In the genomic region with DNA sequence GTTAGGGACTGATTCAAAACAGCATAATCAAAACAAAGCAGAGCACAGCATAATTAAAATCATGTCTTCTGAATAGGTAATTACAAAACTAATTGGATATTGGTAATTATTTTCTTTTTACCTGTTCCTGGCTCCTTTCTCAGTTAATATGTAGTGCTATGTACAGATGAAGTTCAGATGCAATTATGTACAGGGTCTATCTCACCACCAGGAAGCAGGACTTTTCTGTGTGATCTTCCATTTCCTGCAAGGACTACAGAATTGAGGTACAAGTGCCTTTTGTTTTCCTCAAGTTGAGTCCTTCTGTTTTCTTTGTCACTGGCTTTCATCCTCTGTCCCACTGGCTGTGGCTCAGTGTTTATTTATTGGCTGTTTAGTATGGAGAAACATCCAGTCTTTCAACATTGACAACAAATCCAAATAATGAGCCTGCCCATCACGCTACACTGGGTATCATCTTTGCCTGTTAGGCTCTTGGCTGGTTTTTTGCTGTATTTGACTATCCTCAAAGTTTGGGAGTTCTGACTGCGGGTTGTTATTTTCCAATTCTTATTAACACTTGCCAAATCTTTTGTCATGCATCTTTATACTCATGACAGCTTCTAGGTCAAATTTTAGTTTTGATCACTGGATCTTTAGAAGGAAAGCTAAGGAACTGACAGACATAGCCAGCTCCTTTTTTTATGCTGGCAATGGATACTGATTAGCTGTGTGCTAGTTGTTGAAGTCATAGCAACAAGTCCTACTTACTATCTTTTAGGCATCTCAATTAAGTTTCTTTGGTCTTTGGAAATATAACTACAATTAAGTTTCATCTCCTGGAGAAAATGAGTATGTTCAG, we compare ENCODE assay signal across 21 mouse cellular contexts.
DNase-seq lines count a peak whose midpoint lies in the region; ATAC-seq and TF ChIP-seq lines count a peak whose summit lies in the region.
"Had no signal": no experiment of that assay in that cellular context is flagged by ENCODE, and none has a peak within 500 bp of the region (broad histone marks: within the 10 kb centered on the region; RNA-seq: fewer than 3 reads in every experiment).

No protein-coding gene starts in this region.

- TF ChIP-seq EP300 in stomach, postnatal 0 days (optimal IDR thresholded peaks at IDR 0.05): no peak

- H3K9ac ChIP-seq in forebrain, embryonic 11.5 days (ENCODE audit: low read length): no peak overlapping the region
- H3K9ac ChIP-seq in forebrain, embryonic 13.5 days: no peak overlapping the region
- H3K9ac ChIP-seq in stomach, postnatal 0 days (ENCODE audit: low read length): no peak overlapping the region
- H3K9ac ChIP-seq: limb, embryonic 15.5 days; liver, embryonic 15.5 days; lung, embryonic 15.5 days; midbrain, embryonic 15.5 days; neural tube, embryonic 13.5 days had no signal

- H3K4me3 ChIP-seq in forebrain, embryonic 11.5 days (ENCODE audit: low read depth, low read length): no peak overlapping the region
- H3K4me3 ChIP-seq in forebrain, embryonic 10.5 days: no peak overlapping the region
- no peak overlapping the region for H3K4me3 ChIP-seq in layer of hippocampus, adult 2 months
- no peak overlapping the region for H3K4me3 ChIP-seq in forebrain, embryonic 13.5 days
- H3K4me3 ChIP-seq in stomach, postnatal 0 days (ENCODE audit: low read depth, low read length): no peak overlapping the region
- H3K4me3 ChIP-seq: embryonic facial prominence, embryonic 10.5 days; gastrocnemius, adult 2 months; limb, embryonic 15.5 days; liver, embryonic 15.5 days; lung, embryonic 15.5 days; midbrain, embryonic 15.5 days; myocyte; neural tube, embryonic 13.5 days had no signal

- ATAC-seq in forebrain, embryonic 11.5 days (replicated peaks; ENCODE audit: low FRiP score): peak; percentile 74
- ATAC-seq in forebrain, embryonic 13.5 days: peak; percentile 90; the same call in 1 of the 2 replicates
- no peak for ATAC-seq in stomach, postnatal 0 days (ENCODE audit: low FRiP score, low TSS enrichment)
- ATAC-seq in erythroblast, adult 5-6 weeks (replicated peaks; ENCODE audit: low FRiP score, poor library complexity, severe bottlenecking): no peak
- ATAC-seq: intestine, postnatal 0 days; midbrain, embryonic 15.5 days; Patski had no signal

- no peaks in the 10 kb centered on the region for H3K36me3 ChIP-seq in forebrain, embryonic 11.5 days (ENCODE audit: control insufficient read depth, insufficient read depth, low read length)
- no peaks in the 10 kb centered on the region for H3K36me3 ChIP-seq in forebrain, embryonic 10.5 days (replicated peaks)
- H3K36me3 ChIP-seq in forebrain, embryonic 13.5 days (ENCODE audit: poor library complexity, severe bottlenecking): no peaks in the 10 kb centered on the region
- no peaks in the 10 kb centered on the region for H3K36me3 ChIP-seq in stomach, postnatal 0 days (ENCODE audit: control insufficient read depth, insufficient read depth, low read length)
- H3K36me3 ChIP-seq: embryonic facial prominence, embryonic 10.5 days; limb, embryonic 15.5 days; liver, embryonic 15.5 days; lung, embryonic 15.5 days; midbrain, embryonic 15.5 days; neural tube, embryonic 13.5 days had no signal

- 71% methylated on average over 2 of the region's 2 CpGs for whole genome bisulfite sequencing in forebrain, embryonic 11.5 days
- 85% methylated on average over 2 of the region's 2 CpGs for WGBS in forebrain, embryonic 10.5 days
- 54% methylated on average over 2 of the region's 2 CpGs for WGBS in forebrain, embryonic 13.5 days
- WGBS in stomach, postnatal 0 days: 73% methylated on average over 2 of the region's 2 CpGs

- no peaks in the 10 kb centered on the region for H3K27me3 ChIP-seq in forebrain, embryonic 11.5 days (ENCODE audit: control insufficient read depth, insufficient read depth, low read length)
- H3K27me3 ChIP-seq in forebrain, embryonic 10.5 days (ENCODE audit: poor library complexity, severe bottlenecking): no peaks in the 10 kb centered on the region
- no peaks in the 10 kb centered on the region for H3K27me3 ChIP-seq in forebrain, embryonic 13.5 days
- H3K27me3 ChIP-seq in stomach, postnatal 0 days (ENCODE audit: control insufficient read depth, insufficient read depth, low read length): no peaks in the 10 kb centered on the region
- H3K27me3 ChIP-seq: limb, embryonic 15.5 days; liver, embryonic 15.5 days; lung, embryonic 15.5 days; midbrain, embryonic 15.5 days; neural tube, embryonic 13.5 days had no signal

- no peak for DNase-seq in forebrain, embryonic 11.5 days (ENCODE audit: low spot score)
- DNase-seq in forebrain, embryonic 10.5 days (ENCODE audit: extremely low spot score, low spot score): no peak
- peak in 1 of 2 experiments; percentile 61 for DNase-seq in layer of hippocampus, adult 2 months (ENCODE audit: low spot score in 2 of 2)
- DNase-seq in layer of hippocampus, adult 9-10 months (ENCODE audit: low spot score): no peak
- peak; percentile 89 for DNase-seq in Muller cell, postnatal 12 days (ENCODE audit: inconsistent ontology term)
- DNase-seq in stomach, postnatal 0 days (ENCODE audit: low spot score): no peak
- DNase-seq: gastrocnemius, adult 2 months; kidney, postnatal 4 days; lung, postnatal 36 days; right cerebral cortex, adult 18-20 months had no signal

- H3K9me3 ChIP-seq in forebrain, embryonic 11.5 days (ENCODE audit: control insufficient read depth, low read length): no peaks in the 10 kb centered on the region
- no peaks in the 10 kb centered on the region for H3K9me3 ChIP-seq in forebrain, embryonic 10.5 days
- H3K9me3 ChIP-seq in forebrain, embryonic 13.5 days (replicated peaks): no peaks in the 10 kb centered on the region
- no peaks in the 10 kb centered on the region for H3K9me3 ChIP-seq in stomach, postnatal 0 days (ENCODE audit: control insufficient read depth, low read length)
- H3K9me3 ChIP-seq: embryonic facial prominence, embryonic 10.5 days; limb, embryonic 15.5 days; liver, embryonic 15.5 days; lung, embryonic 15.5 days; midbrain, embryonic 15.5 days; neural tube, embryonic 13.5 days had no signal

- no peak for TF ChIP-seq CTCF in layer of hippocampus, adult 2 months (conservative IDR thresholded peaks at IDR 0.05)
- no peak for TF ChIP-seq CTCF in stomach, postnatal 0 days (IDR thresholded peaks at IDR 0.05; ENCODE audit: low read depth)

- no peaks in the 10 kb centered on the region for H3K4me1 ChIP-seq in forebrain, embryonic 11.5 days (replicated peaks; ENCODE audit: control insufficient read depth, insufficient read depth, low read length)
- no peaks in the 10 kb centered on the region; the same call in 1 of the 2 replicates for H3K4me1 ChIP-seq in forebrain, embryonic 10.5 days
- H3K4me1 ChIP-seq in forebrain, embryonic 13.5 days: no peaks in the 10 kb centered on the region
- no peaks in the 10 kb centered on the region for H3K4me1 ChIP-seq in stomach, postnatal 0 days (replicated peaks; ENCODE audit: control insufficient read depth, insufficient read depth)
- H3K4me1 ChIP-seq: embryonic facial prominence, embryonic 10.5 days; limb, embryonic 15.5 days; liver, embryonic 15.5 days; lung, embryonic 15.5 days; neural tube, embryonic 13.5 days had no signal

- no peak overlapping the region for H3K27ac ChIP-seq in forebrain, embryonic 11.5 days (ENCODE audit: low read depth, low read length)
- no peak overlapping the region for H3K27ac ChIP-seq in forebrain, embryonic 10.5 days
- H3K27ac ChIP-seq in layer of hippocampus, adult 2 months: peak overlapping the region; percentile 78
- no peak overlapping the region for H3K27ac ChIP-seq in forebrain, embryonic 13.5 days
- no peak overlapping the region for H3K27ac ChIP-seq in stomach, postnatal 0 days (replicated peaks)
- H3K27ac ChIP-seq: embryonic facial prominence, embryonic 10.5 days; gastrocnemius, adult 2 months; limb, embryonic 15.5 days; liver, embryonic 15.5 days; lung, embryonic 15.5 days; midbrain, embryonic 15.5 days; neural tube, embryonic 13.5 days had no signal

- H3K4me2 ChIP-seq in forebrain, embryonic 11.5 days (ENCODE audit: low read depth, low read length, severe bottlenecking): no peak overlapping the region
- no peak overlapping the region for H3K4me2 ChIP-seq in forebrain, embryonic 13.5 days
- no peak overlapping the region for H3K4me2 ChIP-seq in stomach, postnatal 0 days (replicated peaks; ENCODE audit: low read depth)
- H3K4me2 ChIP-seq: limb, embryonic 15.5 days; liver, embryonic 15.5 days; lung, embryonic 15.5 days; midbrain, embryonic 15.5 days; neural tube, embryonic 13.5 days had no signal

Comparison
In these comparisons a context has a peak if more than half of its experiments do, and no peak if none do; other contexts are left out.
1. ATAC-seq: peak in forebrain, embryonic 11.5 days (single experiment) and forebrain, embryonic 13.5 days (single experiment); none in stomach, postnatal 0 days (single experiment) and erythroblast, adult 5-6 weeks (single experiment).